Mouse (Mus musculus) liver, embryonic 11.5 days (tissue): ENCODE data around the gene Nek3. TPM values are rescaled to one million over a fixed set of nuclear protein-coding genes. Genes with fewer than 3 reads are reported as not detected.

ENCODE experiments used
- polyA plus RNA-seq: library from polyadenylated mRNA; unstranded; fragments of >200 nt; fragmentation: Nextera tagmentation; extraction: Ambion mirVana; gene quantifications from 2 replicates; pipeline ENCODE4 v1.2.1, GENCODE M21; 2014

Nek3 gene
- polyA plus RNA-seq, 1 experiment from 2014 or later, result 3.9 TPM

Other genes starting within 250 kb of the Nek3 start
- gene Defb15, start 233.7 kb downstream of the Nek3 start, polyA plus RNA-seq, result not detected in 2 replicates
- gene Defb35, start 228.1 kb downstream of the Nek3 start, polyA plus RNA-seq, result not detected in 2 replicates
- not detected in 2 replicates for gene Defb13, start 219.7 kb downstream of the Nek3 start, polyA plus RNA-seq
- gene Fam90a1a, start 207.7 kb downstream of the Nek3 start, polyA plus RNA-seq, result not detected in 2 replicates
- not detected in 2 replicates for gene Ccdc70, start 196.7 kb downstream of the Nek3 start, polyA plus RNA-seq
- gene Atp7b, start 106.1 kb downstream of the Nek3 start, polyA plus RNA-seq, result 24.6 and 25.1 TPM in 2 replicates
- 22.0 and 29.8 TPM in 2 replicates for gene Alg11, start 105.7 kb downstream of the Nek3 start, polyA plus RNA-seq
- not detected in 2 replicates for gene Nek5, start 41.4 kb downstream of the Nek3 start, polyA plus RNA-seq
- 42.8 and 48.4 TPM in 2 replicates for gene Ckap2, start 19.4 kb upstream of the Nek3 start, polyA plus RNA-seq
- 27.8 and 29.1 TPM in 2 replicates for gene Vps36, start 26.4 kb upstream of the Nek3 start, polyA plus RNA-seq
- gene Thsd1, start 60.9 kb upstream of the Nek3 start, polyA plus RNA-seq, result 5.6 TPM in 2 replicates
- gene Tpte, start 117.0 kb upstream of the Nek3 start, polyA plus RNA-seq, result not detected in 2 replicates
- 36.0 TPM in 2 replicates for gene Slc25a15, start 232.2 kb upstream of the Nek3 start, polyA plus RNA-seq
- gene Mrps31, start 244.9 kb upstream of the Nek3 start, polyA plus RNA-seq, result 44.0 and 46.8 TPM in 2 replicates